Mouse (Mus musculus): ENCODE results near the gene Arpp21. TPM values are rescaled to one million over a fixed set of nuclear protein-coding genes. Genes with fewer than 3 reads are reported as not detected.

Arpp21 gene
- polyA plus RNA-seq, 1 experiment from 2014 or later = 4.7 TPM

DNA sequence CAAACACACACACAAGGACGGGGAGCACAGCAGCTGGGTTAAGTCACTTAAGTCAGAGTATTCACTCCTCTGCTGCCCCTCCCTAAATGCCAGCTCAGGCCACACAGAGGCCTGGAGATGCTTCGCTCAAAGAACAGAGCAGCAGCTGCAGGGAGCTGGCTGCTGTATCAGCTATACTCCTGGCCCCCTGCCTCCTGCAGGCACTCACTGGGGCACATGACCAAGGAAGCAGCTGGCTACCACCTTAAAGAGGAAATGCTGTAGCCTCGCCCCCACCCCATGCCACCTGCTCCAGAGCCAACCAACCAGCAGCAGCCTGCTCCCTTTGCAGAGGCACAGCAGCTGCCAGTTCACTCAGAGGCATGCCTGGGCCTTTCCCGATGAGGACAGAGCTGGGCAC, 28.0 kb downstream of the Arpp21 start:
- H3K9me3 ChIP-seq (ENCODE audit: control insufficient read depth, low read length) = no peaks in the 10 kb centered on the region
- DNase-seq (ENCODE audit: low spot score) (peak; percentile 35), ATAC-seq (ENCODE audit: insufficient number of reproducible peaks, low FRiP score, low TSS enrichment, low read depth) (peak; percentile 86)
- H3K36me3 ChIP-seq (ENCODE audit: control insufficient read depth, insufficient read depth, low read length) = no peaks in the 10 kb centered on the region
- H3K9ac ChIP-seq (ENCODE audit: low read length) = no peak overlapping the region
- no peak overlapping the region for H3K4me2 ChIP-seq (ENCODE audit: low read depth, severe bottlenecking)
- no peak overlapping the region for H3K4me3 ChIP-seq (ENCODE audit: low read depth, low read length)
- no peaks in the 10 kb centered on the region for H3K27me3 ChIP-seq (ENCODE audit: control insufficient read depth, insufficient read depth, low read length)
- no peaks in the 10 kb centered on the region for H3K4me1 ChIP-seq (ENCODE audit: control insufficient read depth, insufficient read depth, low read length)
- no peak overlapping the region for H3K27ac ChIP-seq (replicated peaks; ENCODE audit: low read depth, low read length)
- WGBS = 43% methylated on average over 4 of the region's 4 CpGs

GRCm38 (mm10) chr9:112198296-112198695, 37.4 kb downstream of the Arpp21 start:
- Histone ChIP-seq H3K4me1 (ENCODE audit: control insufficient read depth, insufficient read depth, low read length) (no peaks in the 10 kb centered on the region), H3K9ac (ENCODE audit: low read length) (no peak overlapping the region), H3K36me3 (ENCODE audit: control insufficient read depth, insufficient read depth, low read length) (no peaks in the 10 kb centered on the region), H3K9me3 (ENCODE audit: control insufficient read depth, low read length) (no peaks in the 10 kb centered on the region), H3K27me3 (ENCODE audit: control insufficient read depth, insufficient read depth, low read length) (no peaks in the 10 kb centered on the region), H3K4me2 (ENCODE audit: low read depth, severe bottlenecking) (no peak overlapping the region), H3K4me3 (ENCODE audit: low read depth, low read length) (no peak overlapping the region), H3K27ac (replicated peaks; ENCODE audit: low read depth, low read length) (no peak overlapping the region)
- DNase-seq (ENCODE audit: low spot score) = no peak
- ATAC-seq (ENCODE audit: insufficient number of reproducible peaks, low FRiP score, low TSS enrichment, low read depth) = no peak
- 88% methylated on average over 6 of the region's 6 CpGs for WGBS

DNA sequence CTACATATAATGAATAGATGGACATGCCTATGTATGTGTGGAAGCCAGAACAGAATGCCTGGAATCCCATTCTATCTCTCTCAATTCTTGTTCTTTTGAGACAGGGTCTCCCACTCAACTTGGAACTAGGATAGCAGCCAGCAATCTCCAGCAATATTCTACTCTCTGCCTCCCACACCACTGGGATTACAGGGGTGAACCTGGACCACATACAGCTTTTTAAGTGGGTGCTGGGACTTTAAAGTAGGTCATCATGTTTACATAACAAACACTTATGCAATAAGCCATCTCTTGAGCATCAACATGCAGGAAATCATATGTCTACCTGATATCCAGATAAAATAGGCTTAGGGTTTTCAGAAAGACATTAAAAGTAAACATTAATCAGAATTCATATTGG, 41.7 kb downstream of the Arpp21 start:
- no peak overlapping the region for H3K4me3 ChIP-seq (ENCODE audit: low read depth, low read length)
- ATAC-seq (ENCODE audit: insufficient number of reproducible peaks, low FRiP score, low TSS enrichment, low read depth) (no peak), DNase-seq (ENCODE audit: low spot score) (no peak)
- H3K9ac ChIP-seq (ENCODE audit: low read length) = no peak overlapping the region
- no peaks in the 10 kb centered on the region for H3K9me3 ChIP-seq (ENCODE audit: control insufficient read depth, low read length)
- no peaks in the 10 kb centered on the region for H3K36me3 ChIP-seq (ENCODE audit: control insufficient read depth, insufficient read depth, low read length)
- no peaks in the 10 kb centered on the region for H3K4me1 ChIP-seq (ENCODE audit: control insufficient read depth, insufficient read depth, low read length)
- H3K4me2 ChIP-seq (ENCODE audit: low read depth, severe bottlenecking) = no peak overlapping the region
- no peak overlapping the region for H3K27ac ChIP-seq (replicated peaks; ENCODE audit: low read depth, low read length)
- H3K27me3 ChIP-seq (ENCODE audit: control insufficient read depth, insufficient read depth, low read length) = no peaks in the 10 kb centered on the region

- no peak overlapping the region for H3K9ac ChIP-seq (ENCODE audit: low read length)
- no peaks in the 10 kb centered on the region for H3K9me3 ChIP-seq (ENCODE audit: control insufficient read depth, low read length)
- H3K4me3 ChIP-seq (ENCODE audit: low read depth, low read length) = no peak overlapping the region
- no peaks in the 10 kb centered on the region for H3K36me3 ChIP-seq (ENCODE audit: control insufficient read depth, insufficient read depth, low read length)
- no peak overlapping the region for H3K4me2 ChIP-seq (ENCODE audit: low read depth, severe bottlenecking)
- 95% methylated on average over 10 of the region's 10 CpGs for WGBS
- no peak overlapping the region for H3K27ac ChIP-seq (replicated peaks; ENCODE audit: low read depth, low read length)
- H3K4me1 ChIP-seq (ENCODE audit: control insufficient read depth, insufficient read depth, low read length) = peaks cover 8% of the 10 kb centered on the region; the same call in 1 of the 2 replicates
- H3K27me3 ChIP-seq (ENCODE audit: control insufficient read depth, insufficient read depth, low read length) = no peaks in the 10 kb centered on the region
- DNase-seq (ENCODE audit: low spot score) (no peak), ATAC-seq (ENCODE audit: insufficient number of reproducible peaks, low FRiP score, low TSS enrichment, low read depth) (no peak)
These were observed 46.3 kb downstream of the Arpp21 start for GRCm38 (mm10) chr9:112189394-112189793.

DNA sequence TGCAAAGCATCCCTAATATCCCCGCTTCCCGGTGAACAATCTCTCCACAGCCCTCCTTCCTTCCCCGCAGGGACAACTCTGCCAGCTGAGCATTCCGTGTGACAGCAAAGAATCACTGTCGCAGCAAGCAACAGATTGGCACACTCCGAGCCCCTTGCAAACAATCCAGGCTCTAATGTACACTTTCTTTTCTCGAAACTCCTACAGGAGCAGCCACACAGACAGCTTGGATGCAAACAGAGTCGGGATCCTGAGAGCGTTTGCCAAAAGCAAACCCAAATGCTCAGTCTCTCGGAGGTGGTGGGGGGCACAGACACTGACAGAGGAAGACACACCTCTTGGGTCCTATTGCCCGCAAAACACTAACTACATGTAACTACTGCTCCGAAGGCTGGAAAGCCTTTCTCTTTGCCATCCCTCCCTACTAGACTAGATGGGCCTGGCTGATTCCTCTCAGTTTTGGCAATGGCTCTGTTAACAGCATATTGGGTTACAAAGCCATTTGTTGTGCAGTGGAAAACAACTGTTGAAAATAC, 47.3 kb downstream of the Arpp21 start:
- Histone ChIP-seq H3K4me1 (ENCODE audit: control insufficient read depth, insufficient read depth, low read length) (peaks cover 8% of the 10 kb centered on the region; the same call in 1 of the 2 replicates), H3K9me3 (ENCODE audit: control insufficient read depth, low read length) (no peaks in the 10 kb centered on the region), H3K4me3 (ENCODE audit: low read depth, low read length) (no peak overlapping the region), H3K36me3 (ENCODE audit: control insufficient read depth, insufficient read depth, low read length) (no peaks in the 10 kb centered on the region), H3K4me2 (ENCODE audit: low read depth, severe bottlenecking) (no peak overlapping the region), H3K27ac (replicated peaks; ENCODE audit: low read depth, low read length) (no peak overlapping the region), H3K9ac (ENCODE audit: low read length) (no peak overlapping the region), H3K27me3 (ENCODE audit: control insufficient read depth, insufficient read depth, low read length) (no peaks in the 10 kb centered on the region)
- ATAC-seq (ENCODE audit: insufficient number of reproducible peaks, low FRiP score, low TSS enrichment, low read depth) (no peak), DNase-seq (ENCODE audit: low spot score) (no peak)
- 71% methylated on average over 12 of the region's 12 CpGs for WGBS

DNA sequence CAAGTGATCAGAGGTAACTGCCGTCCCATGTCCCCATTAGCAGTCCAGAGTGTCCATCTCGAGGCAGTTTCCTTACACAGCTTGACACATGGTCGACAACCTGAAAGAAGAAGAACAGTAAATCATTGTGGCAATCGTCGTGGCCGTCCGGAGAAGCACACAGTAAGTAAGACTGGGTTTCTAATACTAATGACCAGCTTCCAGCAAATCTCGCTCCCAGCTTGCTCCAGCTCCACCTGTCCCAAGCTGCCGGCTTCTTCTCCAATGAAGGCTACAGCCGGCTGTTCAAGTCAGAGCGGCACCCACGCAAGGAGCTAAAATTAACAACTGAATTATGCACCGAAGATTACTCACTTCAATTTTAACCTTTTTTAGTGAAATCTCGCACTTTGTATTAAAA, 48.1 kb downstream of the Arpp21 start:
- WGBS = 46% methylated on average over 14 of the region's 14 CpGs
- Histone ChIP-seq H3K36me3 (ENCODE audit: control insufficient read depth, insufficient read depth, low read length) (no peaks in the 10 kb centered on the region), H3K27ac (replicated peaks; ENCODE audit: low read depth, low read length) (no peak overlapping the region), H3K4me3 (ENCODE audit: low read depth, low read length) (no peak overlapping the region), H3K4me2 (ENCODE audit: low read depth, severe bottlenecking) (no peak overlapping the region), H3K27me3 (ENCODE audit: control insufficient read depth, insufficient read depth, low read length) (no peaks in the 10 kb centered on the region), H3K4me1 (ENCODE audit: control insufficient read depth, insufficient read depth, low read length) (peaks cover 8% of the 10 kb centered on the region; the same call in 1 of the 2 replicates), H3K9me3 (ENCODE audit: control insufficient read depth, low read length) (no peaks in the 10 kb centered on the region), H3K9ac (ENCODE audit: low read length) (no peak overlapping the region)
- DNase-seq (ENCODE audit: low spot score) = no peak
- ATAC-seq (ENCODE audit: insufficient number of reproducible peaks, low FRiP score, low TSS enrichment, low read depth) = no peak

- no peak overlapping the region for H3K27ac ChIP-seq (replicated peaks; ENCODE audit: low read depth, low read length)
- H3K4me2 ChIP-seq (ENCODE audit: low read depth, severe bottlenecking) = peak overlapping the region; percentile 24; the same call in 1 of the 2 replicates
- peaks cover 8% of the 10 kb centered on the region; the same call in 1 of the 2 replicates for H3K4me1 ChIP-seq (ENCODE audit: control insufficient read depth, insufficient read depth, low read length)
- ATAC-seq (ENCODE audit: insufficient number of reproducible peaks, low FRiP score, low TSS enrichment, low read depth) (peak; percentile 58; the same call in 1 of the 2 replicates), DNase-seq (ENCODE audit: low spot score) (no peak)
- no peak overlapping the region for H3K9ac ChIP-seq (ENCODE audit: low read length)
- no peaks in the 10 kb centered on the region for H3K27me3 ChIP-seq (ENCODE audit: control insufficient read depth, insufficient read depth, low read length)
- WGBS = 27% methylated on average over 14 of the region's 14 CpGs
- H3K9me3 ChIP-seq (ENCODE audit: control insufficient read depth, low read length) = no peaks in the 10 kb centered on the region
- no peaks in the 10 kb centered on the region for H3K36me3 ChIP-seq (ENCODE audit: control insufficient read depth, insufficient read depth, low read length)
- no peak overlapping the region for H3K4me3 ChIP-seq (ENCODE audit: low read depth, low read length)
These were observed 49.1 kb downstream of the Arpp21 start for GRCm38 (mm10) chr9:112186336-112187305.

DNA sequence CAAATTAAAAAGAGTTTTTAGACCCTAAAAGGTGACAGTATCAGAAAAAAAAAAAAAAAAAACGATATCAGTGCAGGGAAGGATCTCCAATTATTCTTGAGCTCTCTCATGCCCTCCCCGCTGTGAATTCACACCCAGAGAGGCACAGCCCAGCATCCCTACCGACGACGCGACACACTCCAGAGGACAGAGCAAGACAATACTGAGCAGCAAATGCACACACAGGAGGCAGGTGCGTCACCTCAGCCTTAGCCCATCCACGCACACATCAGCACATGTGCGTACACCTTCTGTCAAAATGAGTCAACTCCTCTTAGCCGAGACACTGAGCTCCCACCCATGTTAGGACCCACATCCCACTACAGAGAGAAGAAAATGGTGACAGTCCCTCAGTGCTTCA, 50.0 kb downstream of the Arpp21 start:
- no peak overlapping the region for H3K4me2 ChIP-seq (ENCODE audit: low read depth, severe bottlenecking)
- DNase-seq (ENCODE audit: low spot score) (no peak), ATAC-seq (ENCODE audit: insufficient number of reproducible peaks, low FRiP score, low TSS enrichment, low read depth) (no peak)
- H3K9me3 ChIP-seq (ENCODE audit: control insufficient read depth, low read length) = no peaks in the 10 kb centered on the region
- no peaks in the 10 kb centered on the region for H3K27me3 ChIP-seq (ENCODE audit: control insufficient read depth, insufficient read depth, low read length)
- peaks cover 8% of the 10 kb centered on the region; the same call in 1 of the 2 replicates for H3K4me1 ChIP-seq (ENCODE audit: control insufficient read depth, insufficient read depth, low read length)
- no peak overlapping the region for H3K9ac ChIP-seq (ENCODE audit: low read length)
- H3K27ac ChIP-seq (replicated peaks; ENCODE audit: low read depth, low read length) = no peak overlapping the region
- WGBS = 65% methylated on average over 10 of the region's 10 CpGs
- H3K4me3 ChIP-seq (ENCODE audit: low read depth, low read length) = no peak overlapping the region
- H3K36me3 ChIP-seq (ENCODE audit: control insufficient read depth, insufficient read depth, low read length) = no peaks in the 10 kb centered on the region
